Mouse (Mus musculus): ENCODE data around the gene Catsper4.
"Not testable (repeated sequence)": the region's sequence is repeated elsewhere in the genome, so short reads cannot be mapped to it uniquely, and the experiment has no call there.

Catsper4 gene

DNA sequence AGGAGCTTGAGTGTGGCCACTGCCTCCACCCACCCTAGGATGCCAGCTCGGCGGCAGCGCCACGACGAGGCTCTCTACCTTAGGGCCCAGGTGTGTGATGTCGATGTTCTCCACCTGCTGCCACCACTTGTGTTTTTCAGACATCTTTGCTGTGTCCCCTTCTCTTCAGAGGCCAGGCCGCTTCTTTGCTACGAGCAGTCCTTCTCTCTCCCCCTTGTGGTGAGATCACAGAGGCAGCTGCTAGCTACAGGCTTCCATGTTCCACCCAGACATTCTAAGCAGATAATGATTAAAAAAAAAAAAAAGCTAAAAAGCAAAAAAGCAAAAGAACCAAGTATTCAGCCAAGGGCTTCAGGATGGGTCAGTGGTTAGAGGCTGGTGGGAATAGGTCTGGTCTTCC is at the start of gene Catsper4:
TSS of gene Catsper4 (minus strand) at position 190 of the 400 bp plus-strand sequence.
- no peak for DNase-seq (ENCODE audit: low spot score)

DNA sequence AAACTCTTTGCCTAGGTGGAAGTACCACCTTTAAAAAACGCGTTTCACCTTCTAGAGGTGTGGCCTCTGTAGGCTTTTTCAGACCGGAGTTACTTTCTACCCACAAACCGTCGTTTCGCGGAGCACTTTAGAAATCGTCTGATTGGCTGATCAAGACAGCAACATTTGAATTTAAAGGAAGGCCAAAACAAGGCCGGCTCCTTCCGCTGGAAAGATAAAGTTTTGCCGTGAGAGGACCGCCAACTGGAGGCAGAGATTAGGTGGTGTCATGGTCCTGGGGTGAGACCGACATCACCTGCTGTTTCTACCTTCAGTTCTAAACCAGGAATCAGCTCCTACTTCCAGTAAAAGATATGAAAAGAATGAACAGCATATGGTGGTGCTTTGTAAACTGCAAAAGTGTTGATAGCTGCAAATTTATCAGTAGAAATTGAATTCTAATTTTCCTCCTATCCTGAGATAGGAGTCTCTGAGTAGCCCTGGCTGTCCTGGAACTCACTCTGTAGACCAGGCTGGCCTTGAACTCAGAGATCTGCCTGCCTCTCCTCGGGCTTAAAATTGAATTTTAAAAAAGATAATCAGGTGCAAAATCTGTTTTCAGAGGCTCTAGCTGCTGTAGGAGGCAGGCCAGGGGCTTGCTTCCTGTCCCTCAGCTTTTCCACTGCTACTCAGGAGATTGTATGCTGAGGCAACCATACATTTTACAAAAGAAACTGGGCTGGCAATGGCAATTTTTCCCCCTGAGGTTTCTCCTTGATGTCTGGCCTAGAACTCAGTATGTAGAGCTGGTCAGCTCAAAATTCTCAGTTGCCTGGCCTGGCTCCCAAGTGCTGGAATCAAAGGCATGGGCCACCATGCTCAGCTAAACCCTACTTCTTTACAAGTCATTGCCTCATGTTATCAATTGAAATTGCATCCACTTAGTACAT is 46.5 kb upstream of the Catsper4 start:
- no peak for DNase-seq (ENCODE audit: low spot score)

DNA sequence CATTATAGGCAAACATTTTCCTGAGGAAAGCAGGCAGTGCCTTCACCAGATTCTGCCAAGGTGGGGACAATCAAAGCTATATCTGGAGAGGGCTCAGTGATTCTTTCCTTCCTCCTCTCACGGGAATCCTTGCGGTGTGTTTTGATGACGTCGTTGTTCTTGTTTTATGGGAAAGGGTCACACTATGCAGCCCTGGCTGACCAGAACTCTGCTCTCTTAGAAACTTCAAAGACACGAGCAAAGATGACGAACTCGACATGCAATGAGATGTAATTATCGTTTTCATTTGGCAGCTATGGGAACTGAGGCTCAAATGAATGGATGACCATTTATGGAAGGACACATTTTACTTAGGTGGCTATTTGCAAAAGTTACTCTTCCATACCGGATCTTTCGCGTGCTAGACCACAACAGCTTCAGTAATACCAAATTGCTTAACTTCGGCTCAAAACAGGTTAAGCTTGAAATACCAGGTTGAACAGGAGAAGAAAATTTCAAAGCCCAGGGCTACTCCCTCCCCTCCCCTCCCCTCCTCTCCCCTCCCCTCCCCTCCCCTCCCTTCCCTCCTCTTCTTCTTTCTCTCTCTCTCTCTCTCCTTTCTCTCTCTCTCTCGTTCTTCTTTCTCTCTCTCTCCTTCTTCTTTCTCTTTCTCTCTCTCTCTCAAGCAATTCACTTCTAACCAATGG is 45.7 kb upstream of the Catsper4 start:
- DNase-seq (ENCODE audit: low spot score): no peak

DNA sequence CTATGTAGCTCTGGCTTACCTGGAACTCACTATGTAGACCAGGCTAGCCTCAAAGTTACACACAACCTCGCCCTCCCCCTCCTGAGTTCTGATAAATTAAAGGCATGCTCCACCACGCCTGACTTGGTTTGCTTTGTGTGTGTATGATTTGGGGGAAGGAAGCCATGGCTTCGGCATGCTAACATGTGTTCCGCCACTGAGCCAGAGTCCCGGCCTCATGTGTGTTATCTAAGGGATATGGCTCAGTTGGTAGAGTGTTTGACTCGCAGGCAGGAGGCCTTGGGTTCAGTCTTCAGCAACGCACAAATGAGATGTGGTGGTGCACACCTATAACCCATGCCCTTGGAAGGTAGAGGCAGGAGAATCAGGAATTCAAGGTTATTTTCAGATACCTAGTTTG is 44.8 kb upstream of the Catsper4 start:
- no peak for DNase-seq (ENCODE audit: low spot score)

DNA sequence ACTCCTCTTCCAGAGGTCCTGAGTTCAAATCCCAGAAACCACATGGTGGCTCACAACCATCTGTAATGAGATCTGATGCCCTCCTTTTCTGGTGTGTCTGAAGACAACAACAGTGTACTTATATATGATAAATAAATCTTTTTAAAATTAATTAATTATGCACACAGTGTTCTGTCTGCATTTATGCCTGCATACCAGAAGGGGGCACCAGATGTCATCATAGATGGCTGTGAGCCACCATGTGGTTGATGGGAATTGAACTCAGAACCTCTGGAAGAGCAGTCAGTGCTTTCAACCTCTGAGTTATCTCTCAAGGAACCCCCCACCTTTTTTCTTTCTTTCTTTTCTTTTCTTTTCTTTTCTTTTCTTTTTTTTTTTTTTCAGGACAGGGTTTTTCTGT is 42.4 kb upstream of the Catsper4 start:
- not testable (repeated sequence) for DNase-seq (ENCODE audit: low spot score)

DNA sequence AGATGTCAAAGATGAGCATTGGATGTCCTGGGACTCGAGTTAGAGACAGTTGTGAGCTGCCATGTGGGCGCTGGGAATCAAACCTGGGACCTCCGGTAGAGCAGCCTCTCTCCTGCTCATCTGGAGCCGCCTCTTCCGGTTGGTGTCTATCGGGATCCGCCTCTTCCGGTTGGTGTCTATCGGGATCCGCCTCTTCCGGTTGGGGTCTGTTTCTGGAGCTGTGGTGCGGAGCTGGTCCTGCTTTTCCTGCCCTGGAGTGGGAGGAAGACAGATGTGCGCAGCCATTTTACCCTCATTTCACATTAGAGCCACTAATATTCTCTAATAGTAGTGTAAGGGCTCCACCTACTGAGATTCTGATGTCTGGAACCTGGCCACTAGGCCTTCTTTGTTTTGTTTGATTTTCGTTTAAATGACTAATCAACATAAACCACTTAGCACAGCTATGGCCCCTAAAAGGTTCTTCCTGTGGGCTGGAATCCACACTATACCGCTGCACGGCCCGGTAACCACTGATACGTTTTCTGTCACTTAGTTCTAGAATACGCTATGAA is 41.0 kb upstream of the Catsper4 start:
- DNase-seq (ENCODE audit: low spot score): no peak

DNA sequence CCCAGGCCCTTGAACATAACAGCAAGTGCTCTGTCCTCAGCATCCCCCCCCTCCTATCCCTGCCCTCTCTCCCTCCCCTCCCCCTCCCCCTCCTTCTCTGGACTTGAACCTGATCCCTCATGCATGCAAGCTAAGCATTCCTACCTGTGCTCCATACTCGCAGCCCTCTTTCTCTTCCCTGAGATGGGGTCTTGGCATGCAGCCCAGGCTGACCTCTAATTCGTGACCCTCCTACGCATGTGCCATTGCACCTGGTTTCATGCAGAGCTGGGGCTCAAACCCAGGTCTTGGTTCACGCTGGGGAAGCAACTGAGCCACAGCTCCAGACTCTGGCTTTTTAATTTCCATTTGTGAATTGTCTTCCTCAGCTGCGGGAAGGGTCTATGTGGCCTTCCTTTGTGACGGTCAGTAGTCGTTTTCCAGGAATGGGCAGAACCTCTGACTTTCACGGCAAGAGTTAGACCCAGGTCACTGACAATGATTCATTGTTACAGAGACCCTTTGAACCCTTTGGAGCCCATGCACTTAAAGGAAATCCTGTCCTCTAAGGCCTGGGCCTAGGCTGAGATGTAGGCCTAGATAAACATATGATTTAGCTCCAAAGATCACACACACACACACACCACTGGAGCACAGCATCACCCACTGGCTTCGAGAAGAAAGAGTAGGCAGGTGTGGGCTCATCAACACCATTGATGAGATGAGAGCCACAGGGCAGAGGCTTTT is 38.8 kb upstream of the Catsper4 start:
- DNase-seq (ENCODE audit: low spot score): no peak

DNA sequence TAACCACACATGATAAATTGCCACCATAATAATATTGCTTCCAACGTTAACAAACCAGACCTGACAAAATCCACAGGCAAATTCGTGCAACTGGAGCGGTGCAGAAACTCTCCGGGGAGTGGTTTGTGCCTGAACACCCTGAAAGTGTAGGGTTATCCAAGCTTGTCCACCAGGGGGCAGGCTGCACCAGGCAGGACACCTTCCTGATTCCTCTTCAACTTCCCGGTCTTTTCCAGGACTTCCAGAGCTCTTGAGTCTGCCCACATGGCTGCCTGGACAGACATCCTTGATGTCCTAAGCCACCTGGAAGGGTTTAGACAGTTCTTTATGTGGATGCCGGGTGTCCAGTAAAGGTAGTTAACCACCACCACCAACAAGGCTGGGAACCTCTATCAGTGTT is 36.0 kb upstream of the Catsper4 start:
- DNase-seq (ENCODE audit: low spot score): peak; percentile 72

DNA sequence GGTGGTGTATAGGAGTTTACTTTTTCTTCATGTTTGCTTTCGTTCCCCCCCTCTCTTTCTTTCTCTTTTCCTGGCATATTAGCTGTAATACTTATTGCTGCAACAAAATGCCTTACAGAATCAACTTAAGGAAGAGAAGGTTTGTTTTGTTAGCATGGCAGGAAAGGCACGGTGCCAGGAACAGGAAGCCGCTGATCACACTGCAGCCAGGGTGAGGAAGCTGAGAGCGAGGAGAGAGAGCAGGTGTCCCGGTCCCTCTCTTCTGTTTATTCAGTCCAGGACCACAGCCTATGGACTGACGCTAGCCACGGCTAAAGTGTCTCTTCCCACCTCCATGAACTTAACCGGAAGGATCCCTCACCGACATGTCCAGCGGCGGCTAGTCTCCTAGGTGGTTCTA is 31.2 kb upstream of the Catsper4 start:
- DNase-seq (ENCODE audit: low spot score): no peak

DNA sequence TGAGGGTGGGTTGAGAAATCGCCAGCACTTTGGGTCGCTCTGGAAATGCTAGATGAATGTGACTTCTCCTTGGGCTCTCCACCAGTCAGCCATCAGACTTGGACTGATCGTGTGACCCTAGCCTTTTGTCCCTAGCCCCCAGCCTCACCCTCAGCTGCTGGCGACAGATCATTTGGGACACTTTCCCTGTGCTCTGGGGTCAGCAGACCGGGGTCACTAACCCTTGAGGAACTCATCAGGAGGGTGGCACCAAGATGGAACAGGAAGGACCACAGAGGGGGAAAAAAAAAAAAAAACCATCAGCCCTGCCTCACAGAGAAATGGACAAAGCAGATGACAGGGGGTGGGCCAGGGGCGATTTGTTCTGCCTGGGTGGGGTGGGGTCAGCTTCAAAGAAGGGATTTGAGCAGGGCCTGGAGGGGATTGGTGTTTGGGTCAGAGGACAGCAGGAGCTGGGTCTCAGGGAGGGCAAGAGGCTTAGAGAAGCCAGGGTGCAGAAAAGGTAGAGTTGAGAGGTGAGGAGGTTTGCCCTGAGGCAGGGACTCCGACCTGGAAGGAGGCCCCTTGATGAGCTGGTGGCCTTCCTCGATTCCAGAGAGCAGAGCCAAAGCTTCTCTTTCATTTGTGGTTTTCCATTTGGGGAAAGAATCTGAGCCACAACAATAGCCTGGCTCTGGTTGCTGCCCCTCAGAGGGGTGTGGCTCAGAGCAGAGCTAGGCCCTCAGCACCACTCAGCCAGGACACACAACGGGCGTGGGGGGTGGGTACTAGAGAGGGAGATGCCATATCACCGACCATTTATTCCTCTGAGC is 30.2 kb upstream of the Catsper4 start:
- no peak for DNase-seq (ENCODE audit: low spot score)

DNA sequence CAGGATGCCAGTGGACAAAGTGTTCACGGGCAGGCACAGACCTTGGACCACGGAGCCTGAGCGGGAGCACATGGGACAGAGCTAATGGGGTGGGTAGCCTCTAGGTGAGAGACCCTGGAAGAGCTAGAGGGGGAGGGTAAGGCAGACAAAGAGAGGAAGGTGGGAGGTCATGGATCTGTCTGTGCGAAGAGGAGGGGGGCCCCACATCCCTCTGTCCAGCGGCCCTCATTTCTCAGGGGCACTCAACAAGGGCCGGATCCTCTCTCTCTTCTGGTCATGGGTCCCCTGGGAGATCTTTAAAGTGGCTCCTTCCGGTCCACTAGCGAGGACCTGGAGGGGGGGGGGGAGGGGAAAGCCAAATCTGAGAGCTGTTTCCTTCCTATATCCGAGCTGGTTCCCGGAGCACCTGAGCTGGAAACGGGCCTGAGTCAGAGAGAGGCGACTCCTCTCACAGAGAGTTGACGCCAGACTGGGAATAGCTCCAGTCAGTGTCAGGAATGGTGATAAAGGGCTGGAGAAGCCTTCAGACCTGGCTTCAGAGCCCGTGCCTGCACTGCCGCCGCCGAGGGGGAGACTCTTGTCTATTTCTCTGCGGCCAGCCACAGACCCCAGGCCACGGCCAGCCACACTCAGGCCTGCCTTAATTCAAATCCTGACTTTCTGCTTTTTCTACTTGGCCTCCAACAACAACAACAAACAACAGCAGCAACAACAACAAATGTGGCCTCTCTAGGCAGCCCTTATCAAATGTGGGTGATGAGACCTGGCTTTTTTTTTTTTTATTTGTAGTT is 29.4 kb upstream of the Catsper4 start:
- DNase-seq (ENCODE audit: low spot score): no peak

DNA sequence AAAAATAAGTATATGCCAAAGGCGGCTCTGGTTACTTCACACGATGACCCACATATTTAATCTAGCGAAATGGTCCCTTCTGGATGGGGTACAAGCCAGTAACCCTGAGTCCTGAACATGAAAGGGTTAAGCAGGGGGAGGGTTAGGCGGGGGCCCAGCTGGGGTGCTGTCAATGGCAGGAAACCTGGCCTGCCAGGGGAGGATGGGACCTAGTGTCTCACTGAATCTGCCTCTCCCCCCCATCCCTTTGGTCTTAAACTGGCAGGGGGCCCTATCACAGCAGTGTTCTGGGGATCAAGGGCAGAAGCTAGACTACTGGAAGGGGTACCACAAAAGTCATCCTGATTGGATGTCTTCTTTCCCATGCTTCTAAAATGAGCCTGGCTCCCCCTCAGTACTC is 28.7 kb upstream of the Catsper4 start:
- DNase-seq (ENCODE audit: low spot score): no peak

DNA sequence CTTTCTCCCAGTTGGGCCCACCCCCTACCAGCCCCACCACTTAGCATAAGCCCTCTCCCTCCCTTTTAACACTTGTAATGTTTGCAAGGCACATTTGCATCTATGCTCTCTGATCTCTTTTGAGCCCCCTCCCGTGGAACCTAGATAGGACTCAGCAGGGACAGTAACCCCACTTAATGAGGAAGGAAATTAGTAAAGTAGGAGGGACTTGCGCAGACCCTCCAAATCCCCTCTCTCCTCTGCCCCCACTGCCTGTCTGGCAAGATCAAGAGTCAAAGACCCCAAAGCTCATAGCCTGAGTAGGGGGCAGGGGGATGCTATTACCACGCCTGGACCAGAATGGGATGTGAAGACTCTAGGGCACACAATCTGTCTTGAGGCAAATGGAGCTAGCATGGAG is 27.7 kb upstream of the Catsper4 start:
- no peak for DNase-seq (ENCODE audit: low spot score)

DNA sequence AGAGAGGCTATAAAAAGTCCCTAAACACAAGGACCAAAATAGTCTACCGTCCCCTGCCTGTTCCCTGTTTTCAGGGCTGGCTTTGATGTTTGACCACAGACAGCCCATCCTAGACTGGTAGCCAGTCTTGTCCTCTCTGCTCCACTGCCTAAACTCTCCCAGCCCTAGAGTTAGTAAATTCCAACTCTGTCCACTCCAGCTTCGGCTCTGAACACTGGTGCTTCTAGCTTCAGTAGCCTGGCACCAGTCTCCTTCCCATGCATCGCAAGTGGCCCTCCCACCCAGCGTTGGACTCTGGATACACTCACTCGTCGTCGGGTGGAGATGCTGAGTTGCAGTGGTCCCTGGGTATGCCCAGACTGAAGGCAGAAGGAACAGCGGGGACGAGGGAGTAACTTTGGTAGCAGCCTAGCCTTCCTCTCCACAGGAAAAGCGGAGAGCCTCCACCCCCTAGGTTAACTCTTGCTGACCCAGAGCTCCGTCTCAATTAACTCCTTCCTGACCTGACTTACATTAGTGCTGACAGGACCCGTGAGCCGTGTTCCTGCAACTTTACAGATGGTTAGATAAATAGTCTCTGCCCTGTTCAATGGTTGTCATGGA is 26.6 kb upstream of the Catsper4 start, which contains the start of gene Grrp1:
TSS of gene Grrp1 (minus strand) at position 385 of the 603 bp plus-strand sequence.
- DNase-seq (ENCODE audit: low spot score): no peak

DNA sequence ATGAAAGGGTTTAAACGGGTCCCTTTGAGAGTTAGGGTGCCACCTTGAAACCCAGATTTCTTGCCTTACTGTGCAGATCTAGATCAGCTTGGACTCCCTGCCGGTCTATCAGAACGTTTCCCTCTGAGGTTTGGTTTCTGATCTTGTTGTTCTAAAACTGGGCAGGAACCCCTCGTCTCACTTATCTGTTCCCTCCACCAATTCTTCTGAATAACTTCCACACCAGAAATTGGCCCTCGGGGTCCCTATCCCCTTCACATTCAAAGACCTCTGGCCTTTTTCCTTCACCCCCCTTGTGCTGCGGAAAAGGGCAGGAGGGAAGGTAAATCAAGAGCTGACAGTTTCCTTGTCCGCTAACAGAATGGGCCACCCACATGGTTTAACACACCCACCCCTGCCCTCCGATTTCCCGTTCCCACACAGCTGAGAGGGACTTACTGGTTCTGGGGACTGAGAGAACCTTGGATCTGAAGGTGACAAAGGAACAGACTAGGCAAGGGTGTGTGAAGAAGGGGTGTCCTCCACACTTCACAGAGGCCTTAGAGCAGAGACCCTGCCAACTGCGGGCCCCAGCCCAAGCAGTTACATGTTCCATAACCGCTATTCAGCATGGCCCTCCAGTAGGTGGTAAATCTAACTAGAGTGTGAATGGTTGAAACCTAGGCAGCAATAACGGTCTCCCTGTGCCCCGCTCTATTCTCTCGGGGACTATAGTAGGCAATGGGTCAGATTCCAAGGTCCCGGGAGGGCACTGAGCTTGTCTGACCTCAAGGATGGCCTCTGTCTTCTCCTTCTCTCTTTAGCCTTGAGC is 25.9 kb upstream of the Catsper4 start:
- DNase-seq (ENCODE audit: low spot score): no peak

DNA sequence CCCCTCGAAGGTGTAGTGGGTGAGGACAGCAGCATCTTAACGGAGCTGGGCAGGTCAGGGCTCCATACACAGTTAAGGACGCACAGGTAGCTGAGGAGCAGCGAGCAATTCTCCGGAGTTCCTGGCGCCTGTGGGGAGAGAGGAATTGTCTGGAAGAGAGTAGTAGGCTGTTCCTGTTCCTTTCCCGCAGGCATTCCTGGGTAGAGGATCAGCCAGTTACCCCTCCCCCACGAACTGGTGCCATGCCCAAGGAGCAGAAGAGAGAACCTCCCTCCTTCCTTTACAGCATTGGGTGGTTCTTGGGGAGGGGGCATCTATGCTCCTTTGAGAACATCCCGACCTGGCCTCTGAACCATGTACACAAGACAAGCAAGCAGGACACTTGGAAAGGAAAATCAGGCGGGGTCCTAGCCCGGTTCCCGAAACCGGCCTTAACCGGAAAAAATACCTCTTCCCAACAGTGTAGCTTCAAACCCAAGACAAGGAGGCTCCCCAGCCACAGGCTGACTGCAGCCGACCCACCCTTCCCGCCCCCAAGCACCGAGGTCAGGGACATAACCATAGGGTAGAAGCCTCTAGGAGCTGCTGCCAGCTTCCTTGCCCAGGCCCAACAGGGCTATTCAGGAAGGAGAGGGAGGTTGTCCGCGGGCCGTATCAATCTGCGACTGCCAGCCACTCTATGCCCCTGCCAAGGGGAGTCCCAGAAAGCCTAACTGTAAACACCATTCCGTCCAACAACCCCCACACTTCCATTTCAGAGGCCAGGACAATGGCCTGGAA is 25.1 kb upstream of the Catsper4 start:
- DNase-seq (ENCODE audit: low spot score): no peak

DNA sequence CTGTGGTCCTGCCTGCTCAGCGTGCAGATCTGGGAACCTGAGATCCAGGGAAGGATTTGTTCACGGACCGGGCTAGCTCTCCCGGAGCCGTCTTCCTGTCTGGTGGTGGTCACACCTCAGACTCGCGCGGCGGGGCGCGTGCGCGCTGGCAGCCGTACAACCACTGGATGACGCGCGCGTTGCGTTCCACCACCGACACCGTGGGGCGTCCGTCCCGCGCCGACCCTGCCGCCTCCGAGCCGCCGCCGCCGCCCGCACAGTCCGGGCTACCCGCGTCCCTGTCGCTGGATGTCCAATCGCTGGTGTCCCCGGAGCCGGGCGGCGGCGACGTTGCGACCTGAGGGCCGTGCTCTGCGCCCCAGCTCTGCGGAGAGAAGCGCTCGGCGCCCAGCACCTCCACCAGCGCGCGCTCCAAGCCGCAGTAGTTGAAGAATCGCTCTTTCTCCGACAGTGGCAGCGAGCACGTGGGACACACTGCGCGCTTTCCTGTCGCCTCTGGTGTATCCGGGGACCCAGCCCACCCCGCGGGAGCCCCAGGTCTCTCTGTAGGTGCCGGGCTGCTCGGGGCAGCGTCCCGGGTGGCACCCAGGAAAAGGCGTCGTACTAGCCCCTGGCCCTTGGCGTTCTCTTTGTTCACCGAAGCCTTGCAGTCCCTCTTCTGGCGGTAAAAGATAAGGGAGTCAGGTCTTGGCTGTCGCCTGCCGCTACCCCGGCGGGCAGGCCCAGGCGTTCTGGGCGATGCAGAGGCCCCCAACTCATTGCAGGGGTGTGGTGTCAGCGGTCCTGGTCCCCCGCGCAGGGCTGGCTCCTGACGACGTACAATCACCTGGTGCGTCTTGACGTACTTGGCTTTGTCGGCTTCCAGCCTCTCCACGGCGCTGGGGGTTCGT is 24.3 kb upstream of the Catsper4 start:
- peak; percentile 21 for DNase-seq (ENCODE audit: low spot score)

DNA sequence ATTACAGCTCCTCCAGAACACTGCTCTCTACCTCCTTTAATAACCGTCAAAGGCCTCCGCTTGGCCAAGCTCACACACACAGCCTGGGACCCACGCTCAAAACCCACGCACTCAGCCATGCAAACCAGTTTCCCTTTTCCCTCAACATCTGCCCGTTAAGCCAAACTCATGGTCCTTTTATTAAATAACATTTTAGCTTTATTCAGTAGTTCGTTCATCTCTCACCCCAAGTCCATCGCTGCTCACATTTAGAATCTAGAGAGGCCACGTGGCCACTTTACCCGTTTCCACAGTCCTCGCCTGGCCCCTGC is 23.7 kb upstream of the Catsper4 start:
- no peak for DNase-seq (ENCODE audit: low spot score)
